Mouse (Mus musculus) CH12.LX (cell line): ENCODE measurements around the gene Tbx1. TPM values are rescaled to one million over a fixed set of nuclear protein-coding genes. Genes with fewer than 3 reads are reported as not detected.

Experiments used
- DNase-seq: peaks from one replicate; pipeline ENCODE4 v3.0.0-alpha.2; 2013; ENCODE audit errors: extremely low read depth
- H3K27ac ChIP-seq: 2 replicates; pipeline ENCODE4 v1.5.1; 2012; ENCODE audit warnings: low read depth, mild to moderate bottlenecking, control low read depth, moderate library complexity; ENCODE audit not compliant: insufficient read depth
- H3K27me3 ChIP-seq: replicated peaks from 2 replicates; pipeline ENCODE3; 2012; ENCODE audit warnings: inconsistent platforms
- H3K36me3 ChIP-seq, 2 experiments: replicated peaks in 1 of 2; 2 replicates each; pipeline versions ENCODE3 to v1.6.1; 2012; ENCODE audit warnings: inconsistent platforms in 1 of 2, low read length in 1 of 2, mild to moderate bottlenecking in 1 of 2, mixed read lengths in 1 of 2, moderate library complexity in 1 of 2; ENCODE audit not compliant: control insufficient read depth in 1 of 2, insufficient read depth in 1 of 2
- H3K4me1 ChIP-seq, 2 experiments: 2 replicates each; pipeline ENCODE4 v1.6.1; 2012; ENCODE audit warnings: inconsistent platforms in 1 of 2, moderate library complexity in 1 of 2; ENCODE audit not compliant: insufficient read depth in 2 of 2, control insufficient read depth in 1 of 2
- H3K4me2 ChIP-seq: 2 replicates; pipeline ENCODE4 v1.6.1; 2012; ENCODE audit warnings: low read depth, mild to moderate bottlenecking, control low read depth; ENCODE audit not compliant: poor library complexity, insufficient read depth, severe bottlenecking
- H3K4me3 ChIP-seq, 3 experiments: fragments of 150-350 bp in 1 of 3; sonication (generic) in 1 of 3; replicated peaks in 1 of 3; 2 replicates each; pipeline versions ENCODE3 to v1.5.1; 2011 to 2012; ENCODE audit warnings: low read depth in 2 of 3, low read length in 2 of 3, mild to moderate bottlenecking in 2 of 3, moderate library complexity in 2 of 3, control low read depth in 1 of 3, improper control_type of control experiment in 1 of 3, inconsistent platforms in 1 of 3, mixed read lengths in 1 of 3; ENCODE audit not compliant: poor library complexity in 1 of 3
- H3K79me2 ChIP-seq: replicated peaks from 2 replicates; pipeline ENCODE4 v1.6.1; 2012; ENCODE audit warnings: mild to moderate bottlenecking, moderate library complexity; ENCODE audit not compliant: control insufficient read depth, poor library complexity, insufficient read depth, severe bottlenecking; ENCODE audit errors: extremely low read depth
- H3K9ac ChIP-seq: 2 replicates; pipeline ENCODE4 v1.6.1; 2012; ENCODE audit warnings: low read depth, mild to moderate bottlenecking, control low read depth, moderate library complexity; ENCODE audit not compliant: insufficient read depth
- H3K9me3 ChIP-seq: replicated peaks from 2 replicates; pipeline ENCODE3; 2012; ENCODE audit warnings: low read length, inconsistent platforms, mixed read lengths
- CTCF ChIP-seq, 2 experiments: IDR thresholded peaks in 1 of 2; conservative IDR thresholded peaks in 1 of 2; 2 replicates each; pipeline ENCODE4 v1.5.1; 2011 to 2012; ENCODE audit warnings: low read depth in 2 of 2, low read length in 2 of 2, improper control_type of control experiment in 1 of 2, inconsistent platforms in 1 of 2, mild to moderate bottlenecking in 1 of 2, moderate library complexity in 1 of 2
- ELF1 ChIP-seq: IDR thresholded peaks from 2 replicates; pipeline ENCODE4 v1.6.1; 2014; ENCODE audit warnings: low read depth, mild to moderate bottlenecking, inconsistent platforms, low read length, improper control_type of control experiment
- MAZ ChIP-seq: IDR thresholded peaks from 2 replicates; pipeline ENCODE4 v1.6.1; 2012; ENCODE audit warnings: low read depth, mild to moderate bottlenecking, inconsistent platforms, low read length, improper control_type of control experiment, moderate library complexity
- POLR2A ChIP-seq: IDR thresholded peaks from 2 replicates; pipeline ENCODE4 v1.6.1; 2011; ENCODE audit warnings: low read depth, mild to moderate bottlenecking, improper control_type of control experiment, low read length
- POLR2AphosphoS2 ChIP-seq: IDR thresholded peaks from 2 replicates; pipeline ENCODE4 v1.6.1; 2011; ENCODE audit warnings: low read depth, low read length, improper control_type of control experiment
- RAD21 ChIP-seq: IDR thresholded peaks from 2 replicates; pipeline ENCODE4 v1.6.1; 2011; ENCODE audit warnings: low read depth, mild to moderate bottlenecking, low read length, improper control_type of control experiment, moderate library complexity
- RCOR1 ChIP-seq: conservative IDR thresholded peaks from 2 replicates; pipeline ENCODE4 v1.6.1; 2012; ENCODE audit warnings: low read depth, mild to moderate bottlenecking, inconsistent platforms, low read length, improper control_type of control experiment
- SMC3 ChIP-seq: IDR thresholded peaks from 2 replicates; pipeline ENCODE4 v1.6.1; 2011; ENCODE audit warnings: low read depth, low read length, improper control_type of control experiment
- TCF12 ChIP-seq: IDR thresholded peaks from 2 replicates; pipeline ENCODE4 v1.6.1; 2014; ENCODE audit warnings: low read depth, mild to moderate bottlenecking, inconsistent platforms, low read length, improper control_type of control experiment
- USF1 ChIP-seq: IDR thresholded peaks from 2 replicates; pipeline ENCODE4 v1.6.1; 2014; ENCODE audit warnings: low read depth, mild to moderate bottlenecking, inconsistent platforms, low read length, improper control_type of control experiment
- USF2 ChIP-seq: conservative IDR thresholded peaks from 2 replicates; pipeline ENCODE4 v1.6.1; 2011; ENCODE audit warnings: low read depth, low read length, improper control_type of control experiment
- ZC3H11A ChIP-seq: IDR thresholded peaks from 2 replicates; pipeline ENCODE4 v1.6.1; 2012; ENCODE audit warnings: low read depth, mild to moderate bottlenecking, inconsistent platforms, low read length, improper control_type of control experiment
- ZMIZ1 ChIP-seq: IDR thresholded peaks from 2 replicates; pipeline ENCODE4 v1.6.1; 2012; ENCODE audit warnings: low read depth, mild to moderate bottlenecking, inconsistent platforms, low read length, improper control_type of control experiment
- ZNF384 ChIP-seq: IDR thresholded peaks from 2 replicates; pipeline ENCODE4 v1.6.1; 2012; ENCODE audit warnings: low read depth, low read length, improper control_type of control experiment, inconsistent platforms
- dilution Hi-C: fragments of 300-500 bp; cut with MboI; formaldehyde crosslinking; loops from 2 replicates; pipeline ENCODE4 v1.14.3; 2020; ENCODE audit warnings: low sequenced_read_pairs; ENCODE audit not compliant: extremely low pct_unique_long_range_greater_than_20kb, extremely low pct_ligation_motif_present
- in situ Hi-C: fragments of 300-500 bp; cut with MboI; formaldehyde crosslinking; loops from 3 replicates; pipeline ENCODE4 v1.14.3; 2019; ENCODE audit warnings: low sequenced_read_pairs, low pct_ligation_motif_present, low pct_unique_long_range_greater_than_20kb, mixed read lengths
- polyA plus RNA-seq: library from polyadenylated mRNA; unstranded; fragments of >175 nt; gene quantifications from 2 replicates; pipeline ENCODE4 v1.2.1, GENCODE M21; 2012; ENCODE audit warnings: low read depth; ENCODE audit not compliant: insufficient read length
- total RNA-seq, 2 experiments: library from RNA; depleted of rRNA; stranded (reverse); fragments of 300-350 nt in 1 of 2; fragments of >200 nt in 1 of 2; gene quantifications; 2 replicates each; pipeline ENCODE4 v1.2.3; 2012 to 2014

The Tbx1 gene
- total and polyA plus RNA-seq, 3 experiments: 0.04 TPM; not detected in 2

DNA sequence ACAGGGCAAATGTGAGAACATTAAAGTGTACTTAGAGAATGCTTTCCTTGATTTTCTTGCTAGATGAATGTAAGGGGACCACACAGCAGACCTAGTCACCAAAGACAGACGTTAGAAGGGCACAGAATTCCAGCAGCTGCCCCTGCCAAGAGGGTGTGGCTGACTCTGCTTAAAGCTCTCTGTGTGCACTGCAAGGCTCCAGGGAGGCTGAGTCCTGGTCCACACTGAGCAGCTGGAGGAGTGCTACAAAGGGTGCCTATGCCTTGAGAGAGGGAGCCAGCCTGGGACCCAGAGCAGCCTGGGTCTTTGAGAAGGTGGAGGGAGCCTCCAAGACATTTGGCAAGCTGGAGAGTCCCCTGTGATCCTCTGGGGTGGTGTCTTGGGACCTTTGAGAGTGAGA is 42.9 kb upstream of the Tbx1 start:
- Histone ChIP-seq H3K9me3 (peaks cover 2% of the 10 kb centered on the region), H3K36me3 (no peaks in the 10 kb centered on the region), H3K4me2 (no peak overlapping the region), H3K9ac (no peak overlapping the region), H3K27me3 (peaks cover 82% of the 10 kb centered on the region), H3K4me3 (no peak overlapping the region), H3K4me1 (peaks cover 5 to 11% of the 10 kb centered on the region in 2 experiments; a peak in 3 of 4 replicates), H3K79me2 (no peaks in the 10 kb centered on the region), H3K27ac (no peak overlapping the region)
- no peak for TF ChIP-seq USF1
- no peak for TF ChIP-seq RAD21
- TF ChIP-seq ZMIZ1: no peak
- no peak for TF ChIP-seq ZC3H11A
- TF ChIP-seq POLR2AphosphoS2: no peak
- no peak for TF ChIP-seq TCF12
- no peak for TF ChIP-seq MAZ
- dilution Hi-C loops: no loop called here
- no peak for DNase-seq
- in situ Hi-C loops: no loop called here

DNA sequence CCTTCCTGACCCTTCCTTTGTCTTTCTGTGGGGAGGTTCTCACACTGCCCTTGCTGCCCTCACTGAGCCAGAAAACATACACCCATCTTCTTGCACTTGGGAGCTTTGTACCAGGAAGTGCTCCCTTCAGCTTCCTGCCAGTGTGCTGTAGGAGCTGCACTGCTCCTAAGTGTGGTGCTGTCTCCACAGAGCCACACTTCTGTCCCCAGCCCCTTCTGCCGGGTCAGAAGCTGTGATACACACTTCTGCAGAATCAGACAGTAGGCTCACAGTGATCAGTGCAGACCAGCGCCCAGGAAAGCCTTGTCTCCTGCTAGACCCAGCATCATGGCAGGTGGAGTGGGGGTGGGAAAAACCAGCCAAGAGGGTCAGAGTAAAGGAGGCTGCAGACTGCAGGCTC is 42.3 kb upstream of the Tbx1 start:
- in situ Hi-C loops: no loop called here

DNA sequence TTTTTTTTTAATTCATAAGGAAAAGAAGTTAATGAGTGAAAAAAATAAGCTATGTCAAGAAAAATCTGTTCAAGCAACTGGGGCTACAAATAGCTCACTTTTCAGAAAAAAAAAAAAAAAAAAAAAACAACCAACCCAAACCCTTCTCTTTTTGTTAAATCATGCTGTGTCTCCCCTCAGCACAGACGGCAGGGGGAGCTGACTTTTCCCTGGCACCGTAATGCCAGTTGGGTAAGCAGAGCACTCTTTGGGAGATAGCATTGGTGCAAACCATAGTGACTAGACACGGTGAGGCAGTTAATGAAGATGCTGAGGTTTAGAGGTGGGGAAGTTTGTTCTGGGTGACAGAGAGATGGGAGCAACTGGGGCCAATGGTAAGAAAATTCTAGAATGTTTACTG is 41.6 kb upstream of the Tbx1 start:
- dilution Hi-C loops: no loop called here
- Histone ChIP-seq H3K4me3 (no peak overlapping the region), H3K79me2 (no peaks in the 10 kb centered on the region), H3K27me3 (peaks cover 84% of the 10 kb centered on the region), H3K4me1 (peaks cover 5 to 14% of the 10 kb centered on the region in 2 experiments; a peak in 3 of 4 replicates), H3K4me2 (no peak overlapping the region), H3K9ac (no peak overlapping the region), H3K36me3 (no peaks in the 10 kb centered on the region), H3K27ac (no peak overlapping the region), H3K9me3 (peaks cover 2% of the 10 kb centered on the region)
- in situ Hi-C loops: no loop called here
- DNase-seq: no peak
- TF ChIP-seq SMC3: peak; percentile 43
- TF ChIP-seq ZMIZ1: no peak
- peak in 1 of 2 experiments; percentile 52; a peak in 2 of 4 replicates for TF ChIP-seq CTCF (conservative IDR thresholded peaks at IDR 0.05 in 1 of 2, IDR thresholded peaks at IDR 0.05 in 1 of 2; ENCODE audit: low read depth in 2 of 2, low read length in 2 of 2)
- TF ChIP-seq USF2: no peak
- no peak for TF ChIP-seq POLR2A
- peak; percentile 4 for TF ChIP-seq RAD21
- TF ChIP-seq ZNF384: peak; percentile 86
- TF ChIP-seq, all 38 proteins: peak for 4

More for the DNA sequence above, 42.3 kb upstream of the Tbx1 start:
- Histone ChIP-seq H3K4me1 (peaks cover 5 to 11% of the 10 kb centered on the region in 2 experiments; a peak in 3 of 4 replicates), H3K27ac (no peak overlapping the region), H3K4me3 (no peak overlapping the region), H3K36me3 (no peaks in the 10 kb centered on the region), H3K4me2 (no peak overlapping the region), H3K79me2 (no peaks in the 10 kb centered on the region), H3K9me3 (peaks cover 2% of the 10 kb centered on the region), H3K27me3 (peaks cover 83% of the 10 kb centered on the region), H3K9ac (no peak overlapping the region)
- TF ChIP-seq ELF1: 0 out of 2 replicates have a peak, but pooled peaks have one; percentile 34
- no peak for TF ChIP-seq RCOR1
- dilution Hi-C loops: no loop called here
- DNase-seq: no peak
